Mouse (Mus musculus): Measurements from ENCODE around the gene Ssrp1. TPM values are rescaled to one million over a fixed set of nuclear protein-coding genes. Genes with fewer than 3 reads are reported as not detected.

Gene Ssrp1
- polyA plus RNA-seq (2012; rRNA removed): 124 and 132 TPM in 2 replicates

GRCm38 (mm10) chr2:85037047-85038026 lies at the start of gene Ssrp1, which contains the start of gene P2rx3:
Gene Ssrp1, plus strand, starts transcription at chr2:85037234.
Gene P2rx3, minus strand, starts transcription at chr2:85037462.

GRCm38 (mm10) chr2:84987930-84988329 lies 49.1 kb upstream of the Ssrp1 start, which contains the start of gene Prg3:
Gene Prg3, plus strand, starts transcription at chr2:84988215.

GRCm38 (mm10) chr2:85047596-85048167 lies 10.6 kb downstream of the Ssrp1 start, which contains the start of gene Tnks1bp1:
Gene Tnks1bp1, plus strand, starts transcription at chr2:85048022.

Other genes with a start within 250 kb of the Ssrp1 start
- 288 and 372 TPM in 2 replicates for gene Ube2l6, start 238.4 kb upstream of the Ssrp1 start, polyA plus RNA-seq (2012; rRNA removed)
- 0.24 and 0.31 TPM in 2 replicates for gene Smtnl1, start 214.6 kb upstream of the Ssrp1 start, polyA plus RNA-seq (2012; rRNA removed)
- 49.6 and 50.0 TPM in 2 replicates for gene Timm10, start 210.2 kb upstream of the Ssrp1 start, polyA plus RNA-seq (2012; rRNA removed)
- 118 and 156 TPM in 2 replicates for gene Slc43a1, start 198.4 kb upstream of the Ssrp1 start, polyA plus RNA-seq (2012; rRNA removed)
- gene Rtn4rl2, start 150.5 kb upstream of the Ssrp1 start, polyA plus RNA-seq (2012; rRNA removed): 0.03 and 0.10 TPM in 2 replicates
- 139 and 165 TPM in 2 replicates for gene Slc43a3, start 100.7 kb upstream of the Ssrp1 start, polyA plus RNA-seq (2012; rRNA removed)
- gene Prg2, start 56.8 kb upstream of the Ssrp1 start, polyA plus RNA-seq (2012; rRNA removed): 61.1 and 78.0 TPM in 2 replicates
- gene Prg3, start 49.0 kb upstream of the Ssrp1 start, polyA plus RNA-seq (2012; rRNA removed): 4.4 and 5.6 TPM in 2 replicates
- gene P2rx3, start 228 bp downstream of the Ssrp1 start, polyA plus RNA-seq (2012; rRNA removed): 0.23 and 0.31 TPM in 2 replicates
- gene Tnks1bp1, start 10.8 kb downstream of the Ssrp1 start, polyA plus RNA-seq (2012; rRNA removed): 2.8 and 3.6 TPM in 2 replicates
- 0.75 and 0.87 TPM in 2 replicates for gene Aplnr, start 99.0 kb downstream of the Ssrp1 start, polyA plus RNA-seq (2012; rRNA removed)
- 0.06 and 0.09 TPM in 2 replicates for gene Lrrc55, start 160.0 kb downstream of the Ssrp1 start, polyA plus RNA-seq (2012; rRNA removed)

Measured in liver, embryonic 14 days (tissue).